Mouse (Mus musculus): ENCODE measurements around the gene Mpzl3. TPM values are rescaled to one million over a fixed set of nuclear protein-coding genes. Genes with fewer than 3 reads are reported as not detected.
"Not testable (repeated sequence)": the region's sequence is repeated elsewhere in the genome, so short reads cannot be mapped to it uniquely, and the experiment has no call there.

Mpzl3 gene
- polyA plus RNA-seq, 1 experiment from 2014 or later, result 30.8 TPM

DNA sequence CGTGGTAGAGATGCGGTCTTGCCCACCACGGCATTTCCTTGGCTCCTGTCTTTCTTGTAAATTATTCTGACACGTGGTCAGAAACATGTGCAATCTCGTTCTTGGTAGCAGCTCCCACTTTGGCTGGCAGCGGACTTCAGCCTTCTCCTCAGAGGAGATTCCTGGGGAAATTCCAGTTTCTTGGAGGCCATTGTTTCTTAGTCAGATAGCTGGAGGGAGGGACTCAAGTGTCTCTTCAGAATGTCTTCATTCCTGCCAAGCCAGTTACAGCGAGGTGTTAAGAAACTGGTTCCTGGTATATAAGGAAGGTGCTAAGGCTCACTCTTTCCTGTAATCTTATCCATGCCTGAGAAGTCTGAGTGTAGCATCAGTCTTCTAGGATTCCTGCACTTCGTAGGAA, 27.6 kb upstream of the Mpzl3 start:
- DNase-seq (ENCODE audit: low spot score) (no peak), ATAC-seq (ENCODE audit: low FRiP score, low TSS enrichment) (no peak)
- Histone ChIP-seq H3K9ac (ENCODE audit: low read length) (no peak overlapping the region), H3K4me2 (replicated peaks; ENCODE audit: low read depth) (no peak overlapping the region), H3K4me3 (ENCODE audit: low read depth, low read length) (no peak overlapping the region), H3K36me3 (ENCODE audit: control insufficient read depth, insufficient read depth, low read length) (no peaks in the 10 kb centered on the region), H3K27ac (replicated peaks) (peak overlapping the region; percentile 40; the same call in 1 of the 2 replicates), H3K27me3 (ENCODE audit: control insufficient read depth, insufficient read depth, low read length) (no peaks in the 10 kb centered on the region), H3K4me1 (replicated peaks; ENCODE audit: control insufficient read depth, insufficient read depth) (no peaks in the 10 kb centered on the region), H3K9me3 (ENCODE audit: control insufficient read depth, low read length) (no peaks in the 10 kb centered on the region)
- TF ChIP-seq EP300 (optimal IDR thresholded peaks at IDR 0.05) (no peak), CTCF (IDR thresholded peaks at IDR 0.05; ENCODE audit: low read depth) (no peak)
- 54% methylated on average over 8 of the region's 8 CpGs for WGBS

DNA sequence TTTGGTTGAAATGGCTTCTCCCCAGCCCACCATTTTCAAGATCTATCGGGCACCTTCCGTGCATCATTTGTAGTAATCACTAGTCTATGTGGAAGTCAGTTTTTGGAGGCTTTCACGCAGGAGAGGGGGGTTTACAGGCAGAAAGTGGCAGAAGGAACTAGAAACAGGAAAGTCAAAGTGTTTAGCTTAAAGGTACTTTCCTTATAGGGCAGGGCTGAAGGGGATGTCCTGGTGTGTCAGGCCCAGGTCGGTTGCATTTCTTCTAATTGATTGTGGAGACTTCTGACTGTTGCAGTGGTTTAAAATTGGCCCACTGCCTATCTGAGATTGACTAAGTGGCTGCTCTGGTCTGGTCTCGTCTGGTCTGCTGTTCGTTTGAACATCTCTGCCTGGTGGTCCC, 24.6 kb upstream of the Mpzl3 start:
- no peak for TF ChIP-seq EP300 (optimal IDR thresholded peaks at IDR 0.05)
- TF ChIP-seq CTCF (IDR thresholded peaks at IDR 0.05; ENCODE audit: low read depth), result no peak
- no peak overlapping the region for H3K9ac ChIP-seq (ENCODE audit: low read length)
- no peaks in the 10 kb centered on the region for H3K27me3 ChIP-seq (ENCODE audit: control insufficient read depth, insufficient read depth, low read length)
- H3K9me3 ChIP-seq (ENCODE audit: control insufficient read depth, low read length), result no peaks in the 10 kb centered on the region
- 58% methylated on average over 6 of the region's 6 CpGs for WGBS
- ATAC-seq (ENCODE audit: low FRiP score, low TSS enrichment), result no peak
- no peak overlapping the region for H3K4me3 ChIP-seq (ENCODE audit: low read depth, low read length)
- H3K4me1 ChIP-seq (replicated peaks; ENCODE audit: control insufficient read depth, insufficient read depth), result no peaks in the 10 kb centered on the region
- DNase-seq (ENCODE audit: low spot score), result no peak
- H3K4me2 ChIP-seq (replicated peaks; ENCODE audit: low read depth), result no peak overlapping the region
- H3K27ac ChIP-seq (replicated peaks), result no peak overlapping the region
- no peaks in the 10 kb centered on the region for H3K36me3 ChIP-seq (ENCODE audit: control insufficient read depth, insufficient read depth, low read length)

DNA sequence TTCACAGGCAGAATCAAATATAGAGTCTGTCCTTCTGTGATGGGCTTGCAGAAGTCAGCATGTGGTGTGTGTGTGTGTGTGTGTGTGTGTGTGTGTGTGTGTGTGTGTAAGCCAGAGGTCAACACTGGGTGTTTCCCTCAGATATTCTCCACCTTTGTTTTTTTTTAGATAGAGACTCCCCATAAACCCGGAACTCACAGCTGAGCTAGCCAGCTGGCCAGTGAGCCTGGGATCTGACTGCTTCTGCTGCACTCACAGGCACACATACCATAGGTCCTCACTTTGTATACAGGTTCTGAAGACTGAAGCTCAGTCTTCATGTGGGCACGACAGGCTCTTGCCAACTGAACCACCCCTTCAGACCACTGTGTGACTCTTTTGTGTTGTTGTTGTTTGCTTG, 22.7 kb upstream of the Mpzl3 start:
- no peaks in the 10 kb centered on the region for H3K27me3 ChIP-seq (ENCODE audit: control insufficient read depth, insufficient read depth, low read length)
- no peak overlapping the region for H3K4me3 ChIP-seq (ENCODE audit: low read depth, low read length)
- H3K9me3 ChIP-seq (ENCODE audit: control insufficient read depth, low read length), result no peaks in the 10 kb centered on the region
- WGBS, result 62% methylated on average over 2 of the region's 2 CpGs
- no peak overlapping the region for H3K4me2 ChIP-seq (replicated peaks; ENCODE audit: low read depth)
- no peak overlapping the region for H3K27ac ChIP-seq (replicated peaks)
- TF ChIP-seq CTCF (IDR thresholded peaks at IDR 0.05; ENCODE audit: low read depth) (no peak), EP300 (optimal IDR thresholded peaks at IDR 0.05) (no peak)
- no peak overlapping the region for H3K9ac ChIP-seq (ENCODE audit: low read length)
- no peaks in the 10 kb centered on the region for H3K4me1 ChIP-seq (replicated peaks; ENCODE audit: control insufficient read depth, insufficient read depth)
- H3K36me3 ChIP-seq (ENCODE audit: control insufficient read depth, insufficient read depth, low read length), result no peaks in the 10 kb centered on the region
- DNase-seq (ENCODE audit: low spot score), result peak; percentile 42
- peak; percentile 68; the same call in 1 of the 2 replicates for ATAC-seq (ENCODE audit: low FRiP score, low TSS enrichment)

DNA sequence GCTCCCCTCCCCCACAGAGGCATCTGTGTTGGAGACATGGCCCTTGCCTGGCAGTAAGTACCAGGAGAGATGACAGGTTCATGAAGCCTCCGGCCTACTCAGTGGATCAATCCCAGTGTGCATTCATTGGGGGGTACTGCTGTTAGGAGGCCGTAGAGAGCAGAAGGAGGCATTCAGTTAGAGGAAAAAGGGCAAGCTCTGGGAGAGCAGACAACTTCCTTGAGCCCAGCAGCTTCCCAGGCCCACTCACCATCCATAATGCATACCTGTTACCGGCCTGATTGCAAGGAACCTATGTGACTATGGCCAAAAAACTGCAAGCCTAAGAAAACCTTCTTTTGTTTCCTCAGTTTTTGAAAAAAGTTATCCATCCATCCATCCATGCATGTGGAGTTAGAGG, 20.5 kb upstream of the Mpzl3 start:
- no peaks in the 10 kb centered on the region for H3K36me3 ChIP-seq (ENCODE audit: control insufficient read depth, insufficient read depth, low read length)
- no peak overlapping the region for H3K4me3 ChIP-seq (ENCODE audit: low read depth, low read length)
- no peak for TF ChIP-seq CTCF (IDR thresholded peaks at IDR 0.05; ENCODE audit: low read depth)
- no peak for TF ChIP-seq EP300 (optimal IDR thresholded peaks at IDR 0.05)
- H3K9me3 ChIP-seq (ENCODE audit: control insufficient read depth, low read length), result no peaks in the 10 kb centered on the region
- no peak overlapping the region for H3K4me2 ChIP-seq (replicated peaks; ENCODE audit: low read depth)
- no peak overlapping the region for H3K9ac ChIP-seq (ENCODE audit: low read length)
- no peaks in the 10 kb centered on the region for H3K4me1 ChIP-seq (replicated peaks; ENCODE audit: control insufficient read depth, insufficient read depth)
- no peak for ATAC-seq (ENCODE audit: low FRiP score, low TSS enrichment)
- WGBS, result 86% methylated on average over 3 of the region's 3 CpGs
- DNase-seq (ENCODE audit: low spot score), result no peak
- H3K27ac ChIP-seq (replicated peaks), result no peak overlapping the region
- H3K27me3 ChIP-seq (ENCODE audit: control insufficient read depth, insufficient read depth, low read length), result no peaks in the 10 kb centered on the region

DNA sequence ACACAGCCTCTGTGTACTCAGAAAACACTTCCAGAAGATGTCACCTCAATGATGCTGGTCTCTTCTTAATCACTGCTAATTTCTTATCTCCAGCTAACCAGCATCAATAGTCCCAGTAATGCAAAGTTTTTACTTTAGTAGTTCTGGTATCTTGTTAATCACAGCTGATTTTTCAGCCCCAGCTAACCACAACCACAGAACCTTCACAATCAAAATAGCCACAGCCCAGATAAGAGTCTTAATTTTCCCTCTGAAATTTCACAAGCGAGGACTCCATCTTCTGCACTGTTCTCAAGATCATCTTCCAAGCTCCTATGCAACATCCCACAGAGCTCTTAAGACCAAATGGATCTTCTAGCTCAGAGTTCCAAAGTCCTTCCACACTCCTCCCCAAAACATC, 17.2 kb upstream of the Mpzl3 start:
- H3K4me3 ChIP-seq (ENCODE audit: low read depth, low read length); H3K9ac ChIP-seq (ENCODE audit: low read length); H3K4me1 ChIP-seq (replicated peaks; ENCODE audit: control insufficient read depth, insufficient read depth); ATAC-seq (ENCODE audit: low FRiP score, low TSS enrichment); H3K27me3 ChIP-seq (ENCODE audit: control insufficient read depth, insufficient read depth, low read length); DNase-seq (ENCODE audit: low spot score); H3K4me2 ChIP-seq (replicated peaks; ENCODE audit: low read depth); H3K36me3 ChIP-seq (ENCODE audit: control insufficient read depth, insufficient read depth, low read length); H3K27ac ChIP-seq (replicated peaks); H3K9me3 ChIP-seq (ENCODE audit: control insufficient read depth, low read length): not testable (repeated sequence)
- 85% methylated on average over 1 of the region's 1 CpGs for WGBS

DNA sequence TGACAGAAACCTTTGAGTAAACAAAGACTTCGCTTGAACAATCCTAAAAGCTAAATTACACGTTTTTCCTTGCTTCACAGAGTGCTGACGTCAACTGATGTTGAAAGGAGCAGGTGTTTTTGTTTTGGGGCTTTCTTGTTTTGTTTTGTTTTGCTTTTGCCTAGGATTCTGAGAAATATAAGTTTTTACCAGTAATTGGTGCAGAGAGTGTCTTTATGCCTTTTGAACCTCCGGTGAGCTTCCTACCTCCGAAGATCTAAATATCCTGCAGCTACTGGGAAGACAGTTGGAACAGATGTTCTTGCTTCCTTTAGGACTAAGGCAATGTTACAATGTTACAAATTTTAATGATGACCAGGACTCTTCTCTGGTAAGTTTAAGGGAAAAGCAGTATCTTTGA, 15.5 kb upstream of the Mpzl3 start, which contains the start of gene Mpzl2:
Mpzl2 (plus strand) TSS at position 301 of the 400 bp plus-strand sequence.
- WGBS, result 36% methylated on average over 5 of the region's 5 CpGs
- H3K9me3 ChIP-seq (ENCODE audit: control insufficient read depth, low read length), result no peaks in the 10 kb centered on the region
- peak within 1 kb of the TSS; percentile 23; the same call in 1 of the 2 replicates for H3K9ac ChIP-seq (ENCODE audit: low read length)
- TF ChIP-seq CTCF (IDR thresholded peaks at IDR 0.05; ENCODE audit: low read depth) (no peak), EP300 (optimal IDR thresholded peaks at IDR 0.05) (no peak)
- no peak for ATAC-seq (ENCODE audit: low FRiP score, low TSS enrichment)
- no peaks in the 10 kb centered on the region for H3K4me1 ChIP-seq (replicated peaks; ENCODE audit: control insufficient read depth, insufficient read depth)
- H3K27me3 ChIP-seq (ENCODE audit: control insufficient read depth, insufficient read depth, low read length), result no peaks in the 10 kb centered on the region
- peak within 1 kb of the TSS; percentile 58 for H3K27ac ChIP-seq (replicated peaks)
- DNase-seq (ENCODE audit: low spot score), result no peak
- H3K4me2 ChIP-seq (replicated peaks; ENCODE audit: low read depth), result peak within 1 kb of the TSS; percentile 42
- H3K4me3 ChIP-seq (ENCODE audit: low read depth, low read length), result peak within 1 kb of the TSS; percentile 6
- H3K36me3 ChIP-seq (ENCODE audit: control insufficient read depth, insufficient read depth, low read length), result no peaks in the 10 kb centered on the region
